Mouse (Mus musculus) forebrain, embryonic 15.5 days (tissue): ENCODE data around the gene Dock7. TPM values are rescaled to one million over a fixed set of nuclear protein-coding genes. Genes with fewer than 3 reads are reported as not detected.
"Not testable (repeated sequence)": the region's sequence is repeated elsewhere in the genome, so short reads cannot be mapped to it uniquely, and the experiment has no call there.

Experiments used
- ATAC-seq: fragments of 200-750 bp; cut with Nextera tagmentation; replicated peaks from 2 replicates; pipeline ENCODE4 v1.8.0; 2017; ENCODE audit warnings: mild to moderate bottlenecking, moderate TSS enrichment, moderate library complexity
- H3K27ac ChIP-seq: fragments of 300-500 bp; sonication (generic); replicated peaks from 2 replicates; pipeline ENCODE4 v1.5.1; 2015; ENCODE audit warnings: mild to moderate bottlenecking, inconsistent platforms
- H3K27me3 ChIP-seq: fragments of 300-500 bp; sonication (generic); 2 replicates; pipeline ENCODE4 v1.6.1; 2015; ENCODE audit warnings: inconsistent platforms
- H3K36me3 ChIP-seq: fragments of 300-500 bp; sonication (generic); 2 replicates; pipeline ENCODE4 v1.6.1; 2015; ENCODE audit warnings: mild to moderate bottlenecking, inconsistent platforms
- H3K4me1 ChIP-seq: fragments of 300-500 bp; sonication (generic); 2 replicates; pipeline ENCODE4 v1.6.1; 2015; ENCODE audit warnings: inconsistent platforms
- H3K4me2 ChIP-seq: fragments of 300-500 bp; sonication (generic); replicated peaks from 2 replicates; pipeline ENCODE4 v1.6.1; 2015; ENCODE audit warnings: mild to moderate bottlenecking, inconsistent platforms
- H3K4me3 ChIP-seq: fragments of 300-500 bp; sonication (generic); 2 replicates; pipeline ENCODE4 v1.5.1; 2015; ENCODE audit warnings: mild to moderate bottlenecking, inconsistent platforms
- H3K9ac ChIP-seq: fragments of 300-500 bp; sonication (generic); replicated peaks from 2 replicates; pipeline ENCODE4 v1.6.1; 2015; ENCODE audit warnings: mild to moderate bottlenecking, inconsistent platforms
- H3K9me3 ChIP-seq: fragments of 300-500 bp; sonication (generic); 2 replicates; pipeline ENCODE4 v1.6.1; 2016; ENCODE audit warnings: inconsistent platforms
- WGBS: fragments of 180-500 bp; shearing (Covaris S2); methylation state at CpG from one replicate; pipeline ENCODE4 v1.1.7; 2015; ENCODE audit warnings: mixed read lengths; 5-methylcytosine and 5-hydroxymethylcytosine counted together
- polyA plus RNA-seq: library from polyadenylated mRNA; unstranded; fragments of >200 nt; fragmentation: Nextera tagmentation; extraction: Ambion mirVana; gene quantifications from 2 replicates; pipeline ENCODE4 v1.2.1, GENCODE M21; 2015

Gene Dock7
- polyA plus RNA-seq, 1 experiment from 2014 or later, result 81.6 TPM

DNA sequence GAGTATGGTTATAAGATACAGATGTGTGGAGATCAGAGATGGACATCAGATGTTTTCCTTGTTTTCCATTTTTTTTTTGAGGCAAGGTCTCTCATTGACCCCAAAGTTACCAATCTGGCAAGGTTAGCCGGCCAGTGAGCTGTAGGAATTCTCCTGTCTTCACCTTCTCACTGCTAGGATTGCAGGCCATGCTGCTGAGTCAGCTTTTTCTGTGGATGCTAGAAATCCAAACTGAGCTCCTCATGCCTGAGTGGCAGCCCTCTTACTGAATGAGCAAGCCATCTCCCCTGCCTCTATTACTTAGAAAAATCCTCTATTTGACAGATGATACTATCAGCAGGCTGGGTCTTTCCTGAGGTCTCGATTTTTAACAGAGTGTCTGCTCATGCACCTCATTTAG is 142.0 kb downstream of the Dock7 start:
- no peak for ATAC-seq
- Histone ChIP-seq H3K4me2 (no peak overlapping the region), H3K9ac (no peak overlapping the region), H3K4me3 (no peak overlapping the region), H3K27ac (no peak overlapping the region), H3K27me3 (no peaks in the 10 kb centered on the region), H3K9me3 (no peaks in the 10 kb centered on the region), H3K36me3 (peaks cover 35% of the 10 kb centered on the region), H3K4me1 (no peaks in the 10 kb centered on the region)
- 89% methylated on average over 2 of the region's 2 CpGs for WGBS

DNA sequence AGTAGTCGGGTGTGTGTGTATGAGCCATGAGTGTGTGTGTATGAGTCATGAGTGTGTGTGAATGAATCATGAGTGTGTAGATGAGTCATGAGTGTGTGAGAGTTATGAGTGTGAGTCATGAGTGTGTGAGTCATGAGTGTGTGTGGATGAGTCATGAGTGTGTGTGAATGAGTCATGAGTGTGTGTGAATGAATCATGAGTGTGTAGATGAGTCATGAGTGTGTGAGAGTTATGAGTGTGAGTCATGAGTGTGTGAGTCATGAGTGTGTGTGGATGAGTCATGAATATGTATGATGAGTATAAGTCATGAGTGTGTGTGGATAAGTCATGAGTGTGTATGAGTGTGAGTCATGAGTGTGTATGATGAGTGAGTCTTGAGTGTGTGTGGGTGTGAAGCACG is 142.4 kb downstream of the Dock7 start:
- H3K27me3 ChIP-seq, H3K4me2 ChIP-seq, ATAC-seq, H3K9me3 ChIP-seq, H3K4me3 ChIP-seq, H3K9ac ChIP-seq, H3K4me1 ChIP-seq, H3K27ac ChIP-seq: not testable (repeated sequence)
- H3K36me3 ChIP-seq, result peaks cover 33% of the 10 kb centered on the region
- 96% methylated on average over 2 of the region's 2 CpGs for WGBS

DNA sequence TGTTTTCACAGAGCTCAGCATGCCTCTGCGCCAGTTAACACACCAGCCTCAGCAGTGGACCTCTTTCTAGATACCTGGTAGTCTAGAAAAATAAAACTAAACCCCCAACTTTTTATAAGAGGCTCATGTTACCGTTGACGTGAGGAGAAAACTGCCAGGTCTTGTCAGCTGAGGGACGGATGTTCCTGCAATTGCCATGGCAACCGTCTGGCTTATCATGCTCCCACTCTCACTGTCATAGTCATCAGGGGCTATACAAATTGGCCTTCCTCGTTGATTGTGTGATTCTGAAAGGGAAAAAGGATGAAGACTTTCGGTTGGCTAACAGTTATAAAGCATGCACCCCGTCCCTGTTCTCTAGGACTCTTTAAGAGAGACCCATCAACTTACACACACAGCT is 145.0 kb downstream of the Dock7 start:
- no peaks in the 10 kb centered on the region for H3K27me3 ChIP-seq
- H3K4me1 ChIP-seq, result no peaks in the 10 kb centered on the region
- no peaks in the 10 kb centered on the region for H3K9me3 ChIP-seq
- no peak overlapping the region for H3K4me3 ChIP-seq
- ATAC-seq, result no peak
- H3K36me3 ChIP-seq, result peaks cover 52% of the 10 kb centered on the region
- H3K9ac ChIP-seq, result no peak overlapping the region
- no peak overlapping the region for H3K4me2 ChIP-seq
- 56% methylated on average over 8 of the region's 8 CpGs for whole genome bisulfite sequencing
- H3K27ac ChIP-seq, result no peak overlapping the region

DNA sequence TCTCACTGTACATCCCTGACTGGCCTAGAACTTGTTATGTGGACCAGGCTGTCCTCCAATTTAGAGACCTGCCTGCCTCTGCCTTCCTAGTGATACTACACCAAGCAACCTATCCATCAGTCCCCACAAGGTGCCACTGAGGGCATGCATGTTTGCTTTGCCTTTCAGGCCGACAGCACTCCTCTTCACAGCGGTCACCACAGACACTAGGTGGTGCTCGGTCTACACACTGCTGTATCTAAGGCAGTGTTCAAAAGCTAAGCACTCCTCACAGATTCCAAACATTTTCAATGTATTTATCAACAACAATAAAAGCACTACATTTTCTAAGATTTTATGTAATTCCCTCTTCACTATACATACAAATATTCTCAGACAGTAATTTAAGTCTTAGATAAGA is 150.8 kb downstream of the Dock7 start:
- no peak overlapping the region for H3K4me3 ChIP-seq
- H3K36me3 ChIP-seq, result peaks cover 75% of the 10 kb centered on the region
- no peaks in the 10 kb centered on the region for H3K4me1 ChIP-seq
- 89% methylated on average over 3 of the region's 3 CpGs for WGBS
- H3K9me3 ChIP-seq, result no peaks in the 10 kb centered on the region
- no peak overlapping the region for H3K27ac ChIP-seq
- H3K27me3 ChIP-seq, result no peaks in the 10 kb centered on the region
- no peak for ATAC-seq
- H3K4me2 ChIP-seq, result no peak overlapping the region
- H3K9ac ChIP-seq, result no peak overlapping the region

DNA sequence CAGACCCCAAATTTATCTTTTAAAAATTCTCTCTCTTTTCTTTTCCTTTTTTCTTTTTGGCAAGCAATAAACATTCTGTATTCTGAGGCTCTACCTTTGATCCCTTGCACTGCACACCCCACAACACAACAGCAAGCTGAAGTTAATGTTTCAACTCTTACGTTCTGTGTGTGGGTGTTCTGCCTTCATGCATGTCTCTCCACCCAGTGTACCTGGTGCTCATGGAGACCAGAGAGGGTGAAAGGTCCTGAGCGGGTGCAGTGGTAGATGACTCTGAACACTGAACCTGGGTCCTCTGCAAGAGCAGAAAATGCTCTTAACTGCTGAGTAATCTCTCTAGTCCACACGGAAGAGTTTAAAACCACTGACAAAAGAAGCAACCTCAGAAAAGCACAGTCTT is 160.5 kb downstream of the Dock7 start:
- no peak overlapping the region for H3K27ac ChIP-seq
- no peak overlapping the region for H3K4me3 ChIP-seq
- no peaks in the 10 kb centered on the region for H3K27me3 ChIP-seq
- 94% methylated on average over 3 of the region's 3 CpGs for WGBS
- H3K9ac ChIP-seq, result no peak overlapping the region
- H3K9me3 ChIP-seq, result no peaks in the 10 kb centered on the region
- H3K4me2 ChIP-seq, result no peak overlapping the region
- ATAC-seq, result no peak
- H3K36me3 ChIP-seq, result peaks cover 62% of the 10 kb centered on the region
- H3K4me1 ChIP-seq, result no peaks in the 10 kb centered on the region

DNA sequence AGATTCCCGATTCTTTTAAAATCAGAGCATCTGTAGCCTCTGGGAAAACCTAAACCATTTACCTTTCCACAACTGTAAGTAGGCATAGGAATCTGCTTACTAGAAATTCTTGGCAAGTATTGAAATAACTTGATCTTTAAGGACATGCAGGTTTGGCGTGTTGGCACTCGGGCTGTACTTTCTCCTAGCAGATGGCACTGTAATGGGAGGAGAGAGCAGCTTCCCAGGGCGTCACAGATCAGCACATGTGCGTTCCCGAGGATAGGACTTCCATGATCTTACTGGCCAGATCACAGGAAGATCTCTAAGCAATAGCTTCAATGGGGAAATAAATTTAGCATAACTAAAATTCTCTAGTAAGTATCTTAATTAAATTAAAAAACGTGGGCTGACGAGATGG is 164.7 kb downstream of the Dock7 start:
- Histone ChIP-seq H3K36me3 (peaks cover 56% of the 10 kb centered on the region), H3K27ac (no peak overlapping the region), H3K27me3 (no peaks in the 10 kb centered on the region), H3K4me1 (no peaks in the 10 kb centered on the region), H3K9me3 (no peaks in the 10 kb centered on the region), H3K4me3 (no peak overlapping the region), H3K4me2 (no peak overlapping the region), H3K9ac (no peak overlapping the region)
- ATAC-seq, result no peak
- WGBS, result 90% methylated on average over 8 of the region's 8 CpGs

DNA sequence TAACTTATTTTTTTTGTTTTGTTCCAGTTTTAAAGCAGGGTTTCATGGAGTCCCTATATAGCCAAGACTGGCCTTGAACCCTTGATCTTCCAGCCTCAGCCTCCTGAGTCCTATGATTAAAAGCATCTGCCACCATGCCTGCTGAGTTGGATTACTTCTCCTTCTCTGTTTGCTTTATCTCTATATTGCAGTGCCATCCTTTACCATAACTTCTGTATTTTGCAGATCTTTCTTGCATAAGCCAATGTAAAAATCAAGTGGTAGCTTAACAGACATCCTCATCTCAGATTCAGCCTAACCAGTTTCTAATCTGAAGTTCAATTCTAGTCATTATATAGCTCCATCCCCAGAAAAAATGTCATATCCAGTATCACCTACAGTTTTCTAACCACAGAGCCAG is 170.2 kb downstream of the Dock7 start:
- H3K27me3 ChIP-seq, result no peaks in the 10 kb centered on the region
- peaks cover 32% of the 10 kb centered on the region for H3K36me3 ChIP-seq
- no peak overlapping the region for H3K4me2 ChIP-seq
- no peak for ATAC-seq
- H3K9me3 ChIP-seq, result no peaks in the 10 kb centered on the region
- H3K27ac ChIP-seq, result no peak overlapping the region
- H3K4me1 ChIP-seq, result no peaks in the 10 kb centered on the region
- H3K4me3 ChIP-seq, result no peak overlapping the region
- no peak overlapping the region for H3K9ac ChIP-seq

DNA sequence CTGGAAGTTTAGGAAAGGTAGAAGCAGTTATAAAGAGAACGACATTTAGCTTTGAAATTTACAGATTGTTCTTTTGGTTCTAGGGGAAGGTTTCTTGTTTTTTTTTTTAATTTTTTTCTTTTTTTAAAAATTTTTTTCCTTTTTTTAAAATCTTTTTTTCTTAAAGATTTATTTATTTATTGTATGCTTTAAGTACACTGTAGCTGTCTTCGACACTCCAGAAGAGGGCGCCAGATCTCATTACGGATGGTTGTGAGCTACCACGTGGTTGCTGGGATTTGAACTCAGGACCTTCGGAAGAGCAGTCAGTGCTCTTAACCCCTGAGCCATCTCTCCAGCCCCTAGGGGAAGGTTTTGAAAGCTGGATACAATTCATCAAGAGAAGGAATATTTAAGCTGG is 182.5 kb downstream of the Dock7 start:
- H3K9me3 ChIP-seq, H3K4me2 ChIP-seq, H3K27ac ChIP-seq, H3K4me1 ChIP-seq, H3K9ac ChIP-seq, H3K27me3 ChIP-seq, H3K4me3 ChIP-seq, ATAC-seq: not testable (repeated sequence)
- WGBS, result 89% methylated on average over 6 of the region's 6 CpGs
- H3K36me3 ChIP-seq, result peaks cover 65% of the 10 kb centered on the region

DNA sequence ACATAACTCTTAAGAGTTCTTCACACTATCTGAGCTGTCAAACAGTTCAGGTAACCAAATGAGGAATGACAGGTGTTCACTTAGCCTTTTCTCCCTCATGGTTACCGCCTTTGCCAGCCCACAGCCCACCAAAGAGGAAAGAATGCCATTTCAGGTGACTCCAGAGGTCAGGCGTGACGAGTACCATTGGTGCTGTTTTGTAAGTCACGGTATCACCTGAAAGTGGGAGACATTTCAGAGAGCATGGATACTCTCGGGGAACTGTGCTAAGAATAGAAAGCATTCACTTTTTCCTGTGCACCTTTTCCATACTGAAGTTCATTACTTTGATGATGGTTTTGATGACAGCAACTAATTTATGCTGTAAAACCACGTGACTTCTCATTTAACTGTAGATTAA is 184.7 kb downstream of the Dock7 start:
- 87% methylated on average over 6 of the region's 6 CpGs for WGBS
- H3K36me3 ChIP-seq, result peaks cover 57% of the 10 kb centered on the region
- ATAC-seq, result no peak

DNA sequence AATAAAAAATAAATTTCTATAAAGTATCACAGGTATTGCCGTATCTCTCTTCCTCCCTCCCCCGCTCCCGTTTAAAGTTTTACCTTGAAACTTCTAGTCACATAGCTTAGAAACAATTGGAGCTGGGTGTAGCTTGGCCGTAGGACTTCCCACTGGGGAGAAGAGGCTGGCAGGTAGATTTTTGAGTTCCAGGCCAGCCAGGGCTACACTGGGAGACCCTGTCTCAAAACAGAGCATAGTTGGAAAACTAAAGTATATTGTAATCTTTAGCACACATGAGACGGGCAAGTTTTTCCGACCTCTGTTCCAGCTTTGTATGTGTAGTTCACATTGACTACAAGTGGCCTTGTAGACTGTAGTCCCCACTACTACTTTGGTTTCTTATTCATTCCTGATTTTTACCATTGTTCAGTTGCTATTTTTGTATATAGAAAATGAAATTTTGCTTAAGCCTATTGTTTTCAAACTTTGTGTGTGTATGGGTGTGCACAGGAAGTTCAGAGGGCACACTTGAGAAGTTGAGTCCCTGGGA is 195.4 kb downstream of the Dock7 start:
- H3K9ac ChIP-seq, result peak overlapping the region; percentile 89
- WGBS, result 12% methylated on average over 6 of the region's 6 CpGs
- H3K27me3 ChIP-seq, result no peaks in the 10 kb centered on the region
- H3K4me2 ChIP-seq, result peak overlapping the region; percentile 77
- H3K36me3 ChIP-seq, result peaks cover 4% of the 10 kb centered on the region
- H3K4me1 ChIP-seq, result peaks cover 25% of the 10 kb centered on the region
- H3K9me3 ChIP-seq, result no peaks in the 10 kb centered on the region
- H3K27ac ChIP-seq, result no peak overlapping the region
- peak overlapping the region; percentile 88 for H3K4me3 ChIP-seq
- no peak for ATAC-seq

More for the DNA sequence above, 184.7 kb downstream of the Dock7 start:
- Histone ChIP-seq H3K4me3 (no peak overlapping the region), H3K9ac (no peak overlapping the region), H3K4me2 (no peak overlapping the region), H3K27ac (no peak overlapping the region), H3K27me3 (no peaks in the 10 kb centered on the region), H3K9me3 (no peaks in the 10 kb centered on the region), H3K4me1 (no peaks in the 10 kb centered on the region)

DNA sequence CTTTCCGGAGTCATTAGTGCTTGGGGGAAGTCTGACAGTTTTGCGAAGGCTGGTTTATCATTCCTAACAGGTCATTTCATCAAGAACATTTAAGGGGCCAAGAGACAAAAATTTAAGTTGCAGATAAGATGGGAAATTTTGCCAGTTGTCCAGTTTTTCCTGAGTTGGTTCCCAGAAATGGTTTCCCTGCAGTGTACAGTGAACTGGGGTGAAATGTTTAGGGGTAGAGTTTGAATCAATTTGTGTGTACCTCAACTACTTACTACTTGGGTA is 195.9 kb downstream of the Dock7 start:
- peak overlapping the region; percentile 100 for H3K27ac ChIP-seq
- peaks cover 25% of the 10 kb centered on the region for H3K4me1 ChIP-seq
- WGBS, result 1% methylated on average over 2 of the region's 2 CpGs
- no peaks in the 10 kb centered on the region for H3K27me3 ChIP-seq
- H3K36me3 ChIP-seq, result no peaks in the 10 kb centered on the region; the same call in 1 of the 2 replicates
- H3K4me2 ChIP-seq, result peak overlapping the region; percentile 77
- peak overlapping the region; percentile 89 for H3K9ac ChIP-seq
- ATAC-seq, result no peak
- no peaks in the 10 kb centered on the region for H3K9me3 ChIP-seq
- peak overlapping the region; percentile 88 for H3K4me3 ChIP-seq

DNA sequence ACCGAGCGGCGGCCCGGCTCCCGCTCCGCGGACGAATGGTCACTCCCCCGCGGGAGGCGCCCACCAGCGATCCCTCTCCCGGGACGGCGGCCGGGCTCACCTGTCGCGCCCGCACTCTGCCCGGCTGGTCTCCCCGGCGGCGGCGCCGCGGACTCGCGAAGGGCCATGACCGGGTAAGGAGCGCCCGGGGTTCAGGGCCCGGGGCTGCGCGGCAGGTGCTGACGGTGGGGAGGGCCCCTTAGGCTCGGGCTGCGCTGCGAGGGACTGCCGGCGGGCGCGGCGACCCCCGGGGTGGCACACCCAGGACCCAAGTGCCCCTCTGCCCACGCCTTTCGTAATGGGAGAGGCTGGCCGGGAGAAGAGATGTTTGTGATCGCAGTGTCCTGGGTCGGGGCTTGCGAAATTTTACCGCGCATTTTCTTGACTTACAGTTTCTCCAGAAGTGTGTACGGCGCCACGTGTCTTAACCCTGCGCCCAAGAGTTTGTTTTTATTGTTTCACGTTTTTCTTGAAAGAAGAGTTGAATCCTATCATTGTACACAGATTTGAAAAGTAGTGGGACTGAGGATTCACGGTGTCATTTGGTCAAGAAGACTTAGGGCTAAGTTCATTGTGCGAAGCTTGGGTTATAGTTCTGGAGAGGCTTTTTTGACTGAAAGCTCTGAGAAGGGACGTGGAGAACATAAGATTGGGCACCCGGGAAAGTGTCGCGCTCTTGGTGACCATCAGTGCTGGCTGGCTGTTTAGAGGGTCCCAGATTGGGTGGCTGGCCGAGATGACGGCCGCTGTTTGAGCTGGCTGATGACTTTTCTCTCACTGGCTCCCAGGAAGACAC is 196.4 kb downstream of the Dock7 start:
- peaks cover 25% of the 10 kb centered on the region for H3K4me1 ChIP-seq
- H3K9me3 ChIP-seq, result no peaks in the 10 kb centered on the region
- under 1% methylated on average over 58 of the region's 66 CpGs for WGBS
- H3K9ac ChIP-seq, result peak overlapping the region; percentile 89
- peak; percentile 31 for ATAC-seq
- H3K27ac ChIP-seq, result peak overlapping the region; percentile 100
- H3K4me3 ChIP-seq, result peak overlapping the region; percentile 88
- H3K27me3 ChIP-seq, result no peaks in the 10 kb centered on the region
- no peaks in the 10 kb centered on the region; the same call in 1 of the 2 replicates for H3K36me3 ChIP-seq
- peak overlapping the region; percentile 77 for H3K4me2 ChIP-seq

DNA sequence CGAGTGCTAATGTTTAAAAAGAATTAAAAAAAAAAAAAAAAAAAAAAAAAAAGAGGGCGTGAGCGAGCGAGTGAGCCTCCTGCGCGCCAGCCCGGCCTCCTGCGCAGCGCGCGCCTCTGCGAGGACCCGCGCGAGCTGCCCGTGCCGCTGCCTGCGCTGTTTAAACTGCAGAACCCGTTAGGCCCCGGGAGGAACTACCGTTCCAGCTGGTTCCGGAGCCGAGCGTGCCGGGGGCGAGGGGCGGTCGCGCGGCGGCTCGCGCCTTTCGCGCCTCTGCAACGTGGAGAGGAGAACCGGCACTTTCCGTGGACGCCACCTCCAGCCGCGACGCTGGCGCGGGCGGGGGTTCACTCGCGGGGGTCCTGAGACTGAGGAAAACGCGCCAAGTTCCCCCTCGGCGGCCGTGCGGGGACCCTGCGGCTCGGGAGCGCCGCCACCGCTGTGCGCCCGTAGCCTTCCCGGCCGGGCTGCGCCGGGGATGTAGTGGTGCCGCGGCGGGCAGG is 197.1 kb downstream of the Dock7 start, which contains the start of gene Usp1:
Gene Usp1 (plus strand): TSS at position 243 of the 503 bp plus-strand sequence.
- peaks cover 25% of the 10 kb centered on the region for H3K4me1 ChIP-seq
- peak within 1 kb of the TSS; percentile 100 for H3K27ac ChIP-seq
- no peaks in the 10 kb centered on the region for H3K27me3 ChIP-seq
- H3K9ac ChIP-seq, result peak within 1 kb of the TSS; percentile 94
- peak; percentile 78 for ATAC-seq
- H3K36me3 ChIP-seq, result no peaks in the 10 kb centered on the region
- H3K4me2 ChIP-seq, result peak within 1 kb of the TSS; percentile 86
- H3K9me3 ChIP-seq, result no peaks in the 10 kb centered on the region
- under 1% methylated on average over 67 of the region's 67 CpGs for WGBS
- H3K4me3 ChIP-seq, result peak within 1 kb of the TSS; percentile 88
